Mouse (Mus musculus): ENCODE results near the gene Wsb1.
"Not testable (repeated sequence)": the region's sequence is repeated elsewhere in the genome, so short reads cannot be mapped to it uniquely, and the experiment has no call there.

The Wsb1 gene

GRCm38 (mm10) chr11:79254391-79255098 is at the start of gene Wsb1:
Wsb1 (minus strand) TSS chr11:79254671.
- in situ Hi-C loops (cut with MboI): no loop called here

- in situ Hi-C loops (cut with MboI): not testable (repeated sequence)
These were observed 49.8 kb upstream of the Wsb1 start for GRCm38 (mm10) chr11:79304245-79304644.

- in situ Hi-C loops (cut with MboI): no loop called here
These were observed 48.6 kb upstream of the Wsb1 start for GRCm38 (mm10) chr11:79303109-79303508.

- in situ Hi-C loops (cut with MboI): loop anchor here (10.0 kb wide), 1 partner anchor 75 kb away; no protein-coding TSS in a partner anchor
These were observed 45.4 kb upstream of the Wsb1 start for GRCm38 (mm10) chr11:79299719-79300431.

GRCm38 (mm10) chr11:79296856-79297491 is 42.5 kb upstream of the Wsb1 start, which contains the start of gene Gm9964:
Gm9964 (minus strand) TSS chr11:79296906.
- in situ Hi-C loops (cut with MboI): loop anchor here (10.0 kb wide), 1 partner anchor 72 kb away; no protein-coding TSS in a partner anchor

- in situ Hi-C loops (cut with MboI): loop anchor here (10.0 kb wide), 1 partner anchor 71 kb away; no protein-coding TSS in a partner anchor
These were observed 41.7 kb upstream of the Wsb1 start for GRCm38 (mm10) chr11:79296167-79296566.

- in situ Hi-C loops (cut with MboI): loop anchor here (10.0 kb wide), 1 partner anchor 69 kb away; no protein-coding TSS in a partner anchor
These were observed 39.5 kb upstream of the Wsb1 start for GRCm38 (mm10) chr11:79293971-79294370.

DNA sequence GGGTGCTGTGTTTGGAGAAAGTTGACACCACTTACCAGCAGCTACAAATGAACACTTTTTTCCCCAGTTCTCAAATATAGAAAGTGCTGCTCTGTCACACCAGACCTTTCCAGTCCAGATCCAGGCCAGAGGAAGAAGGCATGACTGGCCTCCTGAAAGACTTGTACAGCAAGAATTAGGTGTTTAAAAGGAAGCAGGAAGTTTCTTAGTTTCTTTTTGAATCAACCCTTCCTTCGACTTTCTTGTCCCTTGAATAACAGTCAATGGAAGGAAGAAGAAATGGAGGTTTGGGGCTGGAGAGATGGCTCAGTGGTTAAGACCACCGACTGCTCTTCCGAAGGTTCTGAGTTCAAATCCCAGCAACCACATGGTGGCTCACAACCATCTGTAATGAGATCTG is 38.6 kb upstream of the Wsb1 start:
- in situ Hi-C loops (cut with MboI): loop anchor here (10.0 kb wide), 1 partner anchor 68 kb away; no protein-coding TSS in a partner anchor

GRCm38 (mm10) chr11:79292130-79292529 is 37.7 kb upstream of the Wsb1 start:
- in situ Hi-C loops (cut with MboI): loop anchor here (10.0 kb wide), 1 partner anchor 67 kb away; no protein-coding TSS in a partner anchor

DNA sequence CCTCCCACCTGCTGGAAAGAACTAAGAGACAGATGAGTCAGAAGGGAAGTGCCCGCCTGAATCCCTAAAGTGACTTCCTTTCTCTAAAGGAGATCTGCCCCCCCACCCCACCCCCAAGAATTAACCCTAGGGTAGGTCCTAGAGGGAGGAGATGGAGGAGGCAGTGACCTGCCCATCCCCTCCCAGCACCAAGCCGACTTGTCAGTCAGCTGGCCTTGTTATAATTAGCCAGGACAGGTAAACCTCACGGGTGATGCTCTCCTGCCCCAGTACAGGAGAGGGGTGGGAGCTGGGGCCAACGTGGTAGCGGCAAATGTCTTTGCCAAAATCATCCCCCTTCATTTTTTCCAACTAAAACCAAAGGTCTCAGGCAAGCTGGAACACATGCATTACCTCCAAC is 37.2 kb upstream of the Wsb1 start:
- in situ Hi-C loops (cut with MboI): loop anchor here (10.0 kb wide), 1 partner anchor 67 kb away; no protein-coding TSS in a partner anchor

- in situ Hi-C loops (cut with MboI): loop anchor here (10.0 kb wide), 1 partner anchor 66 kb away; no protein-coding TSS in a partner anchor
These were observed 36.0 kb upstream of the Wsb1 start for GRCm38 (mm10) chr11:79290473-79290872.

DNA sequence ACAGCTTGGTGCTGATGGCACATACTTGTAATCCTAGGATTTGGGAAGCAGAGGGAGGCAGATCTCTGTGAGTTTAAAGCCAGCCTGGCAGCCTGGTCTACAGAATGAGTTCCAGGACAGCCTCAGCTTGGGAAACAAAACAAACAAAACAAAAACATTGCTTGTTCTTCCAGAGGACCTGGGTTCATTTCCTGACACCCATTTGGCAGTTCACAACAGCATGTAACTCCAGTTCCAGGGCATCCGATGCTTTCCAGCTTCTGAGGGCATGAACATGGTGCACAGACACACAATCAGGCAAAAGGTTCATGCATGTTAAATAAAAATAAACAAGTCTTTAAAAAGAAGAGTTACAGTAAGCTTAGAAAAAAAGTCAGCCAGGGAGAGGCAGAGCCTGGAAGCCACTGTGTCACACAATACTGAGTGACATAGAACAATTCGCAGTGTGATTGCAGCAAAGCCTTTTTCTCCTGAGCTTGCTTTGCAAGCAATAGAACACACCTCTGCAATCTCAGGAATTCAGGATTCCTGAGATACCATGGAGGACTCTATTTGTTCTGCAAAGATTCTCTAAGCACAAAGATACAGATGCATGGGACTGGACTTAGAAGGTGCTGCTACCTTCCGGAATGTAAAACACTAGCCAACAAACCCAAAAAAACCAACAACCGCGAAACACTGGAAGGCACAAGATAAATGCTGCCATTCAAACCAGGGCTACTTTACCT is 34.6 kb upstream of the Wsb1 start:
- in situ Hi-C loops (cut with MboI): no loop called here

DNA sequence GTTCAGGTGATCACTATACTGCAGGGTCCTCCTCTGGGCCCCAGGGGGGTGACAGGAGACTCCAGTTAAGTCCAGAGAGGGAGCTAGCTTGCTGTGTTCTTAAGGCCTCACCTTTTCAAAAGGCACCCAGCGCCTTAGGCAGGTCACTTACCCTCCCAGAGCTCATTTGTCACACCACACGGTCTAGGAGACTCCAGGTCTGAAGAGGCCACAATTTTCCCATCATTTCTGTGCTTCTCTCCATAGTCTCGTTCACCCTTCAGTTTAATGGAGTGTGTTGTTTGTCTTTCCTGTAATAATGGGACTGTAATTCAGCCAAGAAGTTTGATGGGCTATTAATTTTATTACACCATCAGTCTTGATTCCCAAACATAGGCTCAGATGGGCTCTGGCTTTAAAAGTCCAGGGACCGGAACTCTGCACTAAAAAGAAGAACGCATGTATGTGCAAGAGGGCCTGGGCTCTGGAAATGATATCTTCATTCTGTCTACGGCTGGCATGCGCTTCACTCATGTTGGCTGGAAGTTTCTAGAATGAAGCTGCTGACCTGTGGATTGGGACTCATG is 33.9 kb upstream of the Wsb1 start:
- in situ Hi-C loops (cut with MboI): no loop called here

GRCm38 (mm10) chr11:79287447-79287846 is 33.0 kb upstream of the Wsb1 start:
- in situ Hi-C loops (cut with MboI): no loop called here

DNA sequence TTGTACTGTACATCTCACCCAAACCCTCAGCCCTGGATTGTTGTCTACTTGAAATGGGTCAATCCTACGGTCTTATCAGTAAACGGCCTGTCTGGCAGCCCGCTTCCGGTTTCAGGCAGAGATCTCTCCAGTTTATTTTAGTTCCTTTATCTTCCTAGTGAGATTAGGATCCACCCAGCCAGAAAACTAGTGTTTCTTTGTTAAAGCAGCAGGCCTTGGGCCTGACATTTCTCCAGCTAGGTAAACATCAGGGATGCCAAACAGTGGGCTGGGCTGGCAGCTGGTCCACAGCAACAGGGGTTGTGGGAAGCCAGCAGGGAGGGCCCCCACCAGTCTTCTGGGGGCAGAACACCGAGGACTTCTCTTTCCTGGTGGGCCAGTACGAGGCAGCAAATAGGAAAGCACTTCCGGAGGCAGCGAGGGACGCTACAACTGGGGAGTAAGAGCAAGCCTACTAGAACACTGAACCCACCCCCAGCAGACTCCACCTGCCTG is 31.9 kb upstream of the Wsb1 start:
- in situ Hi-C loops (cut with MboI): no loop called here

DNA sequence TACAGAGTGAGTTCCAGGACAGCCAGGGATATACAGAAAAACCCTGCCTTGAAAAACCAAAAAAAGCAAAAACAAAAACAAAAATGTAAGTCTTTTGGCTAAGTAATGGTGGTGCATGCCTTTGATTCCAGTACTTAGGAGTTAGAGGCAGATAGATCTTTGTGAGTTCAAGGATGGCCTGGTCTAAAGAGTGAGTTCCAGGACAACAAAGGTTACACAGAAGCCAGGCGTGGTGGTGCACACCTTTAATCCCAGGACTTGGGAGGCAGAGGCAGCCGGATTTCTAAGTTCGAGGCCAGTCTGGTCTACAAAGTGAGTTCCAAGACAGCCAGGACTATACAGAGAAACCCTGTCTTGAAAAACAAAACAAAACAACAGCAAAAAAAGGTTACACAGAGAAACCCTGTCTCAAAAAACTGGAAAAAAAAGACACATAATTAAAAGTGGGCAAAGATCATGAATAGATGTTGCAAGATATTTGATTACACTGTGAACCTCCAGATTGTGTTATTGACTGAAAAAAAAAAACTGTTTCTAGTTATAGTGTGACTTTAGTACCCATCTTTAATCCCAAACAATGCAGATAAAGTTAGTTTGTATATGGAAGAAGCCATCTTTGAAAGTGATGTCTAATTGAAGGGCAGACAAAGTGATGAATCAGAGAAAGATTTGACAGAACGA is 29.0 kb upstream of the Wsb1 start:
- in situ Hi-C loops (cut with MboI): no loop called here

- in situ Hi-C loops (cut with MboI): no loop called here
These were observed 26.9 kb upstream of the Wsb1 start for GRCm38 (mm10) chr11:79281396-79281795.

DNA sequence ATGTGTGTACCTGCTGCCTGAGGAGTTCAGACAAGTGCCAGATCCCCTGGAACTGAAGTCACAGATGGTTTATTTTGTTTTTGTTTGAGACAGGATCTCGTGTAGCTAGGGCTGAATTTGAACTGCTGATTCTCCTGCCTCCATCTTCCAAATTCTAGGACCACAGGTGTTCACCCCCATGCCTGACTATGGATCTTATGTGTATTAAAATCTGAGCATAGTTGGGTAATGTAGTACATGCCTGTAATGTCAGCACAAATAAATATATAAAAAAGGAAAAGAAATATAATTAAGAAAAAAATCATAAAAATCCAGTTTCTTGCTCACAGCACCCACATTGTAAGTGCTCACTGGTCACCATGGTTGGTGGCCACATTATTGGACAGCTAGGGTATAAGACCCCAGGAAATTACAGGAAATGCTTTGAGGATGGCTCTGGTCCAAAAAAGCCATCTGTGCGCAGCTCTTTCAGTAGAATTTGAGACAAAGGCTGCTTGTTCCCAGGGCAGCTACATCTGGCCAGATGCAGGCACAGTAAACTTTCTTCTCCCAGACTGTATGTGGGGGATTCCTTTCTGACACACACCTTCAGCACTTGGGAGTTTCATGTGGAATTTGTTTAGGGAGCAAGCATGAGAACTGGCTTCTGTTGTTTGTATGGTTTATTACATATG is 25.4 kb upstream of the Wsb1 start:
- in situ Hi-C loops (cut with MboI): no loop called here

GRCm38 (mm10) chr11:79273757-79274156 is 19.3 kb upstream of the Wsb1 start:
- in situ Hi-C loops (cut with MboI): no loop called here

DNA sequence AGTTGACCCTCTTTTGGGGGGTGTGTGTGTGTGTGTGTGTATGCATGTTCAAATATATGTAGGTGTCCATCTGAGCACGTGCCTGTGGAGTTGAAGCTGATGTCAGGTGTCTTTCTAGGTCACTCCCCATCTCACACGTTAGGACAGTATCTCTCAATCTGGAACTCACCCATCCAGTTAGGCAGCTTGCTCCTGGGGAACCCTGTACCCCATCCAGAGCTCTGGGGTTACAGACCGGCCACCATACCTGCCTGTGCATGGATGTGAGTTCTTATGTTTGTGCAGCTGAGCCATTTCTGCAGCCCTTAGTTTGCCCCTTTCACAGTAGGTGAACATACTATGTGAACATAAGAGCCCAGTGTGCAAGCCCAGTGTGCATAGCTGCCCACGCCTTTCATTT is 18.6 kb upstream of the Wsb1 start:
- in situ Hi-C loops (cut with MboI): no loop called here
